Mouse (Mus musculus) telencephalon, adult 2 months (tissue): ENCODE data around the gene Stbd1.

Experiments
- DNase-seq: peaks from one replicate; pipeline ENCODE4 v3.0.0-alpha.2; 2011; ENCODE audit warnings: low read depth, low spot score

The Stbd1 gene

DNA sequence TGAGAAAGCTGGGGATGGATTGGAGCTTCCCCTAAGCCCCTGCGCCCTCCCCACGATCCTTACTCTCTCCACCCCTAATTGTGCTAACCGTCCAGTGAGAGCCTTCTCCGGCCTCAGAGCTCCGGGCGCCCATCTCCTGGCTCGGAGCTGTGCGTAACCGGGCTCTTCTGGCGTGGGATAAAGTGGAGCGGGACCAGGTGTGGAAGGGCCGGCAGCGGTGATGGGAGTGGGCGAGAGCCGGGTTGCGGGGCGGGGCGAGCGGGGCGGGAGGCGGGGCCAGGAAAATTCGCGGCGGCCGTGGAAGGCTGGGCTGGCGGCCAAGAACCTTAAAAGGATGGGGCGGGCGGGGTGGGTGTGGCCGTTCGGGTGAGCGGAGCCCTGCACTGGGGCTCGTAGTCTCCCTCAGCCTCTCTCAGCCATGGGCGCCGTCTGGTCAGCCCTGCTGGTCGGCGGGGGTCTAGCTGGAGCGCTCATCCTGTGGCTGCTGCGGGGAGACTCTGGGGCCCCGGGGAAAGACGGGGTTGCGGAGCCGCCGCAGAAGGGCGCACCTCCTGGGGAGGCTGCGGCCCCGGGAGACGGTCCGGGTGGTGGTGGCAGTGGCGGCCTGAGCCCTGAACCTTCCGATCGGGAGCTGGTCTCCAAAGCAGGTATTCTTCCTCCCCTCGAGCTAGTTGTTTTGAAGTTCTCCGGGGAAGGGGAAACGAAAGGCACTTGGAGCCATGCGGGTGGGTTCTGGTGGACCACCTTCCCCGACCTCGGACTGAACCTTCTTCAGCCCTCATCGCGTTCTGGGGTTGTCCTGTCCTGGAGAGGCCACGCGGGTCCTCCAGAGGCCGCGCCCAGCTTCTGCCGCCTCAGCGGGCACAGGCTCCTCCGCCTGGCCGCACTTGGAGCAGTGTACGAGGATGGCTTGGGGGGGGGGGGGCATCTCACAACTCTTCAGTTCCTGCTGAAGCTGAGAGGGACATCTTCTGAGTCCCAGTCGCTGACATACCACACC is at the start of gene Stbd1:
Gene Stbd1 (plus strand): TSS at position 351 of the 1,000 bp plus-strand sequence.
- DNase-seq, result no peak

DNA sequence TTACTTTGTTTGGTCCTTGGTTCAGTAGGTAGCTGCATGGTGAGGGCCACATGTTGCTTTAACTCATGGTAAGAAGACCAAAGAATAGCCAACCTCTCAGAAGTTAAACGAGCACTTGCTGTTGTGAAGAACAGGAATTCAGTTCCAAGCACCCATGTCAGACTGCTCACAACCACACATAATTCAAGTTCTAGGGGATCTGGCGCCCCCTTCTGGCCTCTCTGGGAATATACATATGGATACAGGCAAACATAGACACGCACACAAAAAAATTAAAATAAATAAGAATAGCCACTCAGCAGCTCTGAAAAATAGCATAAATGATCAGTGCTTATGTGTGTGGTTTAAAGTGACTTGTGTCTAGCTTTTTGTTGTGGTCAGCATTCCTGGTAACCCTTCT is 48.9 kb upstream of the Stbd1 start:
- DNase-seq, result no peak

DNA sequence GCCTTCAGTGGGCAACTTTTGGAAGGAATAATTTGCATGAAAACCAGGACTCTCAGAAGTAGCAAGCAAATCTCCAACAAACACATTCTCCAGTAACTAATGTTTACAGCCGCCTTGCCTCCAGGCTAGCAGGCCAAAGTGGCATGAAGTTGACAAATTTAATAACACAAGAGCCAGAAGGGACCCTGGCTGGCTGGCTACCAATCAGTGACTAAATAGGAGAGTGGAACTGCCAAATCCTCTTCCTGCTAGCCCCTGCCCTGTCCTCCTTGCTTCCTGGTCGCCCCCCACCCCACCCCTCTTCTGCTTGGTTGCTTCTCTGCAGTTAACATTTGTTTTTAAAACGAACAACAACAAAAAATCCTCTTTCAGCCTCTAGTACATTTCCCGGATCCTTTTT is 48.4 kb upstream of the Stbd1 start:
- no peak for DNase-seq

DNA sequence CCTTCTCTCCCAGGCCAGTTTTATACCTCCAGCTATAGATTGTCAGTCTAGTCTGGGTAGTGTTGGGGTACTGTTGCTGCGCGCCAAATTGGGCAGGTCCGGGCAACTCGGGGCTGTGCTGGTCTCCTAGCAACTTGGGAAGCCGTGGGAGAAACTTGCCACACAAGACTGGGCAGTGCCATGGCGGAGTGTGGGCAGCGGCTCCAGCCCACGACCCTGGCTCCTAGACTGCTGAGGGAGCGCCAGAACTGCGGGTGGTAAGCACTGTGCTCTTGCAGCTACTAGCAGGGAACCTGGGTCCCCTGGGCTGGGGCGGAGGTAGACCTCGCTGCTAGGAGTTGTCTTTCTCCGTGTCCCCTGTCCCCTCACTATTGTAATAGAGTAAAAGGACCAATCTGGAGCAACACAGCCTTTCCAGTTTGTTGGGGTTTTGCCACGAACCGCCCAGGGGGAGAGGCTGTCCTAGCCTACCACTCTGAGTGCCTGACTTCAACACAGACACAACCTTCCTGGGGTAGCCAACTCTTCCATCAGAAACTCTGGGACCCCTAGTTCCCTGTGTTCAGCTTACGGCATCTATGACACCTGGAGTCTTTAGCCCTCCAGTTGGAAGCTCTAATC is 47.8 kb upstream of the Stbd1 start, which contains the start of gene Fam47e:
Gene Fam47e (plus strand): TSS at position 179 of the 621 bp plus-strand sequence.
- peak; percentile 40 for DNase-seq

DNA sequence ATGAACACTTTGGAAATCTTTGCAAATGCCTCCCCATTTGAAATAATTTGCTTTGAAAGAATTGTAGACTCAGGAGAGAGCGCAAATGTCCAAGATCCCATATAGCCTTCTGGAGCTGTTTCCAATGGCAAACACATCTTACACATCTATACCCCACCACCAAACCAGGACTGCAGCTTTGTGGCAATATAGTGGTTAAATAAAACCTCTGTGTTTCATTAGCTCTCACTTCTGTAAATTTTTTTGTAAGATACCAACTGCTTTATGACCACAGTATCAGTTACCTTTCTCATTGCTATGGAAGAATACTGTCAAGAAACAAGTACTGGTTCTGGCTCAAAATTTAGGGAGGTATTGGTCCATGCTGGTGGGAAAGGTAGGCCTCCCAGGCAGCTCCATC is 46.9 kb upstream of the Stbd1 start:
- no peak for DNase-seq

DNA sequence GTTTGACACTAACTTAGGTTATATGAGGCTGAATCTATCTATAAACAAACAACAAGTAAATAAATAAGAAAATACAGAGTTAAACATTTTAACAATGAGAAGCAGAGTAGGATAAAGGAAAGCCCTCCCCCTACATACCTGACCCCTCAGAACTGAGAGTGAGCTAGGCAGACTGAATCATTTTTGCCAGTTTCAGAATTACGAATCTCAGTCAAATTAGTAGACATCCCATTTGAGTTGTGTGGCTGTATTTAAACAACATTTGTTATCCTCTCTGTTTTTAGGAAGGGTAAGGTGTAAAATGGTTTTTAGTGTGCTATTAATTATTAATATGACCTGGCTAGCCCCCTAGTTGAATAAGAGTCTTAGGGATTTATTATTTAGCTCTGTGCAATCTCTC is 45.3 kb upstream of the Stbd1 start:
- DNase-seq, result no peak

GRCm38 (mm10) chr5:92560201-92560600 is 42.6 kb upstream of the Stbd1 start:
- DNase-seq, result no peak

- no peak for DNase-seq
These were observed 40.8 kb upstream of the Stbd1 start for GRCm38 (mm10) chr5:92562002-92562401.

GRCm38 (mm10) chr5:92571232-92571631 is 31.6 kb upstream of the Stbd1 start:
- DNase-seq, result no peak

DNA sequence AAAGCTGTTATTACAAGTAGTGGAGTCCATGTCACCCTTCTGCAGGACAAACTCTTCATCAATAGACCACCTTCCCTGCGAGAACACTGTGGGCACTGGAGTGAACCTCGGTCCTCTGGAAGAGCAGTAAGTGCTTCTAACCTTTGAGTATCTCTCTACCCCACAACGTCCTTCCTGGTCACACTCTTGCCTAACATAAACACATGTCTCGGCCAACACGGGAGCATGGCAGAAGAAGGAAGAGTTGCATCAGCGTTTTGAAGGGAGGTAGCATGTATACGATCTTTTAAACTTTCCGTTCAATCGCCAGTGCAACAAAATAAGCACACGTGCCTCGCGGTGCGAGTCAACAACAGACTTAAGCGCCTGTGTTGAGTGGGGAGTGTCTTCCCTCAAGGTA is 23.3 kb upstream of the Stbd1 start:
- DNase-seq, result no peak

GRCm38 (mm10) chr5:92585932-92586331 is 16.9 kb upstream of the Stbd1 start:
- no peak for DNase-seq

DNA sequence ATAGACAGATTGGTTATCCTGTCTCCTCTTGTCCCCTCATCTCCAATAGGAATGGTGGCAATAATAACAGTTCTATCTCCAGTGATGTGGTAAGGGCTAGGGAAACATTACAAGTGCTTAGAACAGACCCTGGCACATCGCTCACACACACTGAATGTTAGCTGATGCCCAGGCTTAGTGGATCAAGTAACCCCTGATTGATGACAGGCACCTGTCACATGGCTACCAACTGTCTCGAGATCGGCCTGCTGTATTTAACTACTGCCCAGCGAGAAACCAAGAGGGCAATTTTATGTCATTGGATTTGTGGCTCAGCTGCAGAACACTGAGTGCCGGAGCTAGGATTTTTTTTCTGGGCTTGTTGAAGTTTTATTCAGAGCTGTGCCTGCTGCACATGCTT is 7.8 kb upstream of the Stbd1 start:
- no peak for DNase-seq

DNA sequence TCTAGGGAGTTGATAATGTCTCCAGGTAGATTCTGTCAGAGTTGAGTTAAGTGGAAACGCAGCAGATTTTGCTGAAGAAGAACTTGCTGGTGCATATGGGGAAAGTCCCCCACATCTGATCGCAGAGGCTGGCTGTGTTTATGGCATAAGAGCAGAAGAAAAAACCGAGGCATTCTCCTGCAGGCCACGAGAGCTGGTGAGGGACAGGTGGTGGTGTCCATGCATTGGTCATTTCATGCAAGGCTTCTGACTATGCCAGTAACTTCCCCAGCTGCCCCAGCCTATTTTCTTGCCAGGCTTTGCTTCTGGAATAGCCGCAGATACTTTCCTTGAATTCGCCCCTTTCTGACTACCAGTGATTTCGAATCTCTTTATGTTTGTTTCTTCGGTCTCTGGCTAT is 6.0 kb upstream of the Stbd1 start:
- no peak for DNase-seq

DNA sequence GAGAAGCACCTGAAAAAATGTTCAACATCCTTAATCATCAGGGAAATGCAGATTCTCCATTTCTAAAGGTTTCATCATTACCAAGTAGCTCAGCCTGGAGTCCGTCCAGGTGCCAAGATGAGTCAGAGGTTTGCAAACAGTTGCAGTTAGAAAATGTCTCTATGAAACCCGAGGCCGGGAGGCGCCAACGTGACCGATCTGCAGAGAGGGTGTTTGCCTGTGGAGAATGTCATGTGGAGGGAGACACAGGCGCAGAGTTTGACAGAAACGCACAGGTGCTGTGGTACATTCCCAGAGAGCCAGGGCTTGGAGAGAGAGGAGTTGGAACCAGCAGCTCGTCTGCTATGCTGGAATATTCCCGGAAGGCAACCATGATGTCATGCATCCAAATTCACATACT is 3.8 kb upstream of the Stbd1 start:
- no peak for DNase-seq

- no peak for DNase-seq
These were observed 1.8 kb downstream of the Stbd1 start for GRCm38 (mm10) chr5:92604452-92605247.

DNA sequence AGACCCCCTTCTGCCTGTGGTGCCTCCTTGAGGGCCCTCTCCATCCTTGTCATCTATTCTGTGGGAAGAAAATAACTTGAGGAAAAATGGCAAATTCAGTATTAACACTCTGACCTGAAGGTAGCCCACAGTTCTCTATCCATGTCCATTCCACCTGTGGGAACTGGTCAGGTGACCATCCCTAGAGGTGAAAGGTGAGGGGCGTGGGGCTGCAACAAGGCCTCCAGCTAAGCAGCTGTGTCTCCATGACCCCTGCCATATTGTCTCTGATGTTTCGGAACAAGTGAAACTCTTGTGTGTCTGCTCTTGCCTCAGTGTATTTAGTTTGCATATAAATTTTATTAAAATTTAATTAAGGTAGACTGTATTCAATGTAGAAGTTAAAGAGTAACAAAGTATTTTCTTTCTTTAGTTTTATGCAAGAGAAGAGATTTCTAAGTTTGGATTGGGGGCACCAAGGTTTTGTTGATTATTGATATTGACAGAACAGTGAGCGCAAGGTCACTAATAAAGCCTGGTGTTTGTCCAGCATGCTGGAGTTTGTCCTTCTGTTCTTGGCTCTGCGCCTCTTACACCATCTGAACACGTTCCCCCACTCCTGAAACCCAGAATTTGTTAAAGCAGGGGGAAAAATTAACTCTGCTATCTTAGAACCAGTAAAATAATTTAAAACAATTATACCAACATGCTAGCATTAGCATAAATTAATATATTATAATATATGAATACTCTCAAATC is 4.8 kb downstream of the Stbd1 start:
- no peak for DNase-seq

- DNase-seq, result no peak
These were observed 9.9 kb downstream of the Stbd1 start for GRCm38 (mm10) chr5:92612756-92613155.

DNA sequence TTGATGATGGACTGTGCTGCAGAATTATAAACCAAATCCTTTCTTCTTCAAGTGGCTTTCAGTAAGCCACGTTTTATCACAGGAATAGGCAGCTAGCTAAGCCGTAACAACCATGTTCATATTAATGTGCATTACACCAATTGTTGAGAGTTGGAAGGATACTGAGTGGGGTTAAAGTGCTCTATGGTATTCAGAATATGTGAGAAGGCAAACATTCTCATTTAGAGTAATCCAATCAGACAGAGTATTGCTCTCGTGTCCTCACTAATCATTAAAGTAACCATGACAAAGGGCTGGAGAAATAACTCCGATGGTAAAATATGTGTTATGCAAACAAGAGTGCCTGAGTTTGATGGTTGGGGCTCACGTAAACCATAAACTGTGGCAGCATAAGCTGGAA is 19.0 kb downstream of the Stbd1 start:
- DNase-seq, result no peak

DNA sequence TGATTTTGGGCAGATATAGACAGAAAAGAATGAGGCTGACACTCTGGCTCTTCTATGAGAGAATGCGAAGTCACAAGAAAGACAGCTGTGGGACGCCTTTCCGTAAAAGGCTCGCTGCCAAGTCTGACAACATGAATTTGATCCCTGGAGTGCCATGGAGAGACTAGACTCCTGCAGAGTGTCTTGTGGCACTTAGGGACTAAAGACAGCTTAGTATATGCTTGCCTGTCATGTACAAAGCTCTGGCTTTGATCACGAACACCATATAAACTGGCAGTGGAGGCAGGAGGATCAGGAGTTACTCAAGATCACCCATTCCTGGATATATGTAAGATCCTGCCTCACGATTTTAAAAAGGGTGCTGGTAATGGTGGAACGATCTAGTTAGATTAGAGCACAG is 25.1 kb downstream of the Stbd1 start:
- DNase-seq, result no peak

GRCm38 (mm10) chr5:92633526-92633925 is 30.7 kb downstream of the Stbd1 start:
- DNase-seq, result no peak

- DNase-seq, result no peak
These were observed 32.1 kb downstream of the Stbd1 start for GRCm38 (mm10) chr5:92634916-92635315.
